Mouse (Mus musculus): Measurements from ENCODE around the gene Pdlim5. TPM values are rescaled to one million over a fixed set of nuclear protein-coding genes. Genes with fewer than 3 reads are reported as not detected.

Pdlim5 gene
- polyA plus RNA-seq, 1 experiment from 2014 or later = 24.5 TPM

DNA sequence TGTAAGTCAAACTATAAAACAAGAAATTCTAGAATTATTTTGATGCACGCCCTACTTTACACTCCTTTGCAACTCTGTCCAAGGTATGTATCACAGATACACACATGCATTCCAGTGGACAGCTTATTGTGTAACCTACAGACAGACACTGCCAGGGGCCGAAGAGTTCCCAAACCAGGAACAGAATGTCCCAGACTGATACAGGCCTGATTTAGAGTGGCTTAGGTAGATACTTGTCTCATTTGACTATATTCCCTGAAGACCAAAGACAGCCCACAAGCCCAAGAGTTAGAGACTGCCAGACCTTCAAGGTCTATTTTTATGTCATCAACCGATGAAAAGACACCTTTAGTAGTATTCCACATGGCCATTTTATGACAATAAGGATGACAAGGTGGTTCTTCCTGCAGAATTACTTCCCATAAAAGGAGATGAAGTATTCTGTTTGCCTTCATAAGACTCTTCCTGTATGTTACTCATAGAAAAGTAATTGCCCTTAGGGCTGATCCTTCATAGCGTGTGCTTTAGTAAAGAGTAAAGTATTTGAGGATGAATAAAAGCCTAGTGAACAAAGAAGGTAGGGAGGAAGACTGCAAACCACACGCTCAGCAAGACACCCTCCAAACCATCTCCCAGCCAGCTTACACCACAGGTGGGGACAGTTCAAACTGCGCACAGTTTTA, 22.9 kb downstream of the Pdlim5 start:
- H3K9ac ChIP-seq (ENCODE audit: low read depth, low read length) = no peak overlapping the region
- no peak overlapping the region for H3K4me3 ChIP-seq (ENCODE audit: low read depth, low read length)
- no peaks in the 10 kb centered on the region for H3K27me3 ChIP-seq (replicated peaks; ENCODE audit: control insufficient read depth, insufficient read depth, low read length)
- no peaks in the 10 kb centered on the region for H3K4me1 ChIP-seq (replicated peaks; ENCODE audit: control insufficient read depth, insufficient read depth, low read length)
- H3K36me3 ChIP-seq (ENCODE audit: control insufficient read depth, insufficient read depth) = no peaks in the 10 kb centered on the region
- H3K27ac ChIP-seq (ENCODE audit: low read depth, low read length) = no peak overlapping the region
- no peaks in the 10 kb centered on the region for H3K9me3 ChIP-seq (ENCODE audit: control insufficient read depth)
- no peak overlapping the region for H3K4me2 ChIP-seq (replicated peaks; ENCODE audit: low read depth)
- no peak for TF ChIP-seq CTCF (IDR thresholded peaks at IDR 0.05; ENCODE audit: low read depth)
- 90% methylated on average over 6 of the region's 6 CpGs for WGBS
- no peak for ATAC-seq

DNA sequence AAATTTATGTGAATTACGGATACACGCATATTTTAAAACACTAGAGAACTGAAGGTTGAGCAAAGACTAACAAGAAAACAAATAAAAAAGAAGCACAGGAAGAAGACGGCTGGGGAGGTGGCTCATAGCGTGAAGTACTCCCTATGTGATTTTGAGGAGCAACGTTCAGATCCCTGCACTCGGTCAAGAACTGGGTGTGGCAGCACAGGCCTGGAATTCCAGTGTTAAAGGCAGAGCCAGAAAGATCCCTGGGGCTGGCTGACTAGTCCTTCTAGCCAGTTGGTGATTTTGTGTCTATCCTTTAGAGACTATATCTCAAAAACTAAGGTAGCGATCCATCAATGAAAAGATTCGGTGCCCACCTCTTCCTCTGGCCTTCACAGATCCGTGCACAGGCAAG, 27.1 kb downstream of the Pdlim5 start:
- Histone ChIP-seq H3K9ac (ENCODE audit: low read depth, low read length) (no peak overlapping the region), H3K9me3 (ENCODE audit: control insufficient read depth) (no peaks in the 10 kb centered on the region), H3K4me3 (ENCODE audit: low read depth, low read length) (no peak overlapping the region), H3K4me1 (replicated peaks; ENCODE audit: control insufficient read depth, insufficient read depth, low read length) (no peaks in the 10 kb centered on the region), H3K27ac (ENCODE audit: low read depth, low read length) (no peak overlapping the region), H3K36me3 (ENCODE audit: control insufficient read depth, insufficient read depth) (no peaks in the 10 kb centered on the region), H3K4me2 (replicated peaks; ENCODE audit: low read depth) (no peak overlapping the region), H3K27me3 (replicated peaks; ENCODE audit: control insufficient read depth, insufficient read depth, low read length) (no peaks in the 10 kb centered on the region)
- no peak for TF ChIP-seq CTCF (IDR thresholded peaks at IDR 0.05; ENCODE audit: low read depth)
- no peak for ATAC-seq
- 67% methylated on average over 9 of the region's 9 CpGs for WGBS

DNA sequence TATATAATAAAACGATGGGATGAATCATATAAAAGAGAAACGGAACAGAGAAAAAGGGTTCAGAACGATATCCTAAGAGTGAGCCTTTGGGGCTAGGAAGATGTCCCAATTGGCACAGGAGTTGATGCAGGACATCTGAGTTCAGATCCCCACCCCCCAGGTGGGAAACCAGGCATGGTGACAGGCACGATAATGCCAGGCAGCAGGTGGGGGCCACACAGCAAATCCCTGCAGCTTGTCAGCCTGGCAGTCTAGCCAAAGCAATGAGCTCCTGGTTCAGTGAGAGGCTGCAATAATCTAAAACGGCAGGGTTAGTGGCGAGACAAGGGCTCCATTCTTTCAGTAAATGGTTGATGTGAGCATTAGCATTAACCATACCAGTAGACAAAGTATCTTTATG, 33.4 kb downstream of the Pdlim5 start:
- Histone ChIP-seq H3K4me3 (ENCODE audit: low read depth, low read length) (no peak overlapping the region), H3K9ac (ENCODE audit: low read depth, low read length) (no peak overlapping the region), H3K27me3 (replicated peaks; ENCODE audit: control insufficient read depth, insufficient read depth, low read length) (no peaks in the 10 kb centered on the region), H3K9me3 (ENCODE audit: control insufficient read depth) (no peaks in the 10 kb centered on the region), H3K36me3 (ENCODE audit: control insufficient read depth, insufficient read depth) (no peaks in the 10 kb centered on the region), H3K4me2 (replicated peaks; ENCODE audit: low read depth) (no peak overlapping the region), H3K4me1 (replicated peaks; ENCODE audit: control insufficient read depth, insufficient read depth, low read length) (no peaks in the 10 kb centered on the region), H3K27ac (ENCODE audit: low read depth, low read length) (no peak overlapping the region)
- no peak for ATAC-seq
- 81% methylated on average over 6 of the region's 6 CpGs for WGBS
- no peak for TF ChIP-seq CTCF (IDR thresholded peaks at IDR 0.05; ENCODE audit: low read depth)

DNA sequence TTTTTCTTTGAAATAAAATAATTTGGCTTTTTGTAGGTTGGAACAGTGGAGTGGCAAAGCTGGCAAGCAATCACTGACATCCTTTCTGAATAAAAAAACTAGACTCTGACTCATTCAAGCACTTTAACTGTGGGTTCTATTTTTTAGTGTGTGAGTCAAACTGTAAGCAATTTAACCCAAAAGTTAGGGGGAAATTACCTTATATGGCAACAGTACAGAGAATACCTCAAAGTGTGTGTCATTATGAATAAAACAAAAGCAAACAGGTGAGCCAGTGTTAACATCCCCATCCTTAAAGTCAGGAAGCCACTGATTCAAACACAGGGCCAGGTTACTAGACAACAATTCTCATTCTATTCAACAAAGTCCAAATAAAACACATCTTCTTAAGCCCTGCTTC, 36.5 kb downstream of the Pdlim5 start:
- Histone ChIP-seq H3K27ac (ENCODE audit: low read depth, low read length) (no peak overlapping the region), H3K9me3 (ENCODE audit: control insufficient read depth) (no peaks in the 10 kb centered on the region), H3K4me3 (ENCODE audit: low read depth, low read length) (no peak overlapping the region), H3K36me3 (ENCODE audit: control insufficient read depth, insufficient read depth) (no peaks in the 10 kb centered on the region), H3K4me1 (replicated peaks; ENCODE audit: control insufficient read depth, insufficient read depth, low read length) (no peaks in the 10 kb centered on the region), H3K9ac (ENCODE audit: low read depth, low read length) (no peak overlapping the region), H3K4me2 (replicated peaks; ENCODE audit: low read depth) (no peak overlapping the region), H3K27me3 (replicated peaks; ENCODE audit: control insufficient read depth, insufficient read depth, low read length) (no peaks in the 10 kb centered on the region)
- no peak for TF ChIP-seq CTCF (IDR thresholded peaks at IDR 0.05; ENCODE audit: low read depth)
- ATAC-seq = no peak

DNA sequence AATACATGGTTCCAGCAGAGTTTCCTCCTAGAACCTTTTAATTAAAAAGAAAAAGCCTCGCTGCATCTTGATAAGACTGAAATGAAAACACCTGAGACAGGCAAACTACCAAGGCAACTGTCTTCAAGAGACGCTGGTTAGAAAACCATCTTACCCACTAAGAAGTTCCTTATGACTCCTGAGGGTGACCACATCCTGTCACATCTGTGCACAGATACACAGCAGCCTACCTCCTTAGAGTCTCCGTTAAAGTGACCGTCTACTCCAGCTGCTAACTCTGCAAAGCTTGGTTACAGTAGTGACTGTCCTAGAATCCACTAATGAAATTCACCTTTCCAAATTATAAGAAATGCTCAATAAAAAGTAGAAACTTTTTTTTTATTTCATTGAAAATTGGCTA, 38.8 kb downstream of the Pdlim5 start:
- Histone ChIP-seq H3K4me3 (ENCODE audit: low read depth, low read length) (no peak overlapping the region), H3K9ac (ENCODE audit: low read depth, low read length) (no peak overlapping the region), H3K4me1 (replicated peaks; ENCODE audit: control insufficient read depth, insufficient read depth, low read length) (no peaks in the 10 kb centered on the region), H3K36me3 (ENCODE audit: control insufficient read depth, insufficient read depth) (0 out of 2 replicates have a peak, but pooled peaks cover 3% of the 10 kb centered on the region), H3K27ac (ENCODE audit: low read depth, low read length) (no peak overlapping the region), H3K27me3 (replicated peaks; ENCODE audit: control insufficient read depth, insufficient read depth, low read length) (no peaks in the 10 kb centered on the region), H3K4me2 (replicated peaks; ENCODE audit: low read depth) (no peak overlapping the region), H3K9me3 (ENCODE audit: control insufficient read depth) (no peaks in the 10 kb centered on the region)
- ATAC-seq = no peak
- TF ChIP-seq CTCF (IDR thresholded peaks at IDR 0.05; ENCODE audit: low read depth) = no peak
- WGBS = 87% methylated on average over 4 of the region's 4 CpGs

DNA sequence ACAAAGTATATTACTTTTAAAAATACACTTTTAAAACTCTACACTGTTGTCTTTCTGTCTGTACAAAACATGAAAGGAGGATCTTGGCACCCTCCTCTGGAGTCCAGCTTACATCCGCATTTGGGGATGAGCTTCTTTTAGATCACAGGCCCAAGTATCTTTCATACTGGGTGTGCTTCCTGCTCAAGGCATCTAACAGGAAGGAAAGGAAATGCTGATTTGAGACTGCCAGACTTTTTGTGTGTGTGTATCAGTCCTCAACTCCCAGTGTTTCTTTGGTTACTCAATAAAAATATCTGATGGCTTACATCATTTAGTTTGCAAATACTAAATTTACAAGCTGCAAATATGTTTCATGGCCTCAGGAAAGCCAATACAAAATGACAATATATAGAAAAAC, 42.3 kb downstream of the Pdlim5 start:
- Histone ChIP-seq H3K9ac (ENCODE audit: low read depth, low read length) (no peak overlapping the region), H3K4me2 (replicated peaks; ENCODE audit: low read depth) (no peak overlapping the region), H3K4me1 (replicated peaks; ENCODE audit: control insufficient read depth, insufficient read depth, low read length) (0 out of 2 replicates have a peak, but pooled peaks cover 2% of the 10 kb centered on the region), H3K36me3 (ENCODE audit: control insufficient read depth, insufficient read depth) (0 out of 2 replicates have a peak, but pooled peaks cover 3% of the 10 kb centered on the region), H3K9me3 (ENCODE audit: control insufficient read depth) (no peaks in the 10 kb centered on the region), H3K27ac (ENCODE audit: low read depth, low read length) (no peak overlapping the region), H3K4me3 (ENCODE audit: low read depth, low read length) (no peak overlapping the region), H3K27me3 (replicated peaks; ENCODE audit: control insufficient read depth, insufficient read depth, low read length) (no peaks in the 10 kb centered on the region)
- TF ChIP-seq CTCF (IDR thresholded peaks at IDR 0.05; ENCODE audit: low read depth) = no peak
- ATAC-seq = no peak
- 79% methylated on average over 1 of the region's 1 CpGs for WGBS
